Mouse (Mus musculus): ENCODE measurements around the gene Map3k5. TPM values are rescaled to one million over a fixed set of nuclear protein-coding genes. Genes with fewer than 3 reads are reported as not detected.

Map3k5 gene
- polyA plus RNA-seq, 1 experiment from 2014 or later, result 2.1 TPM

- no peaks in the 10 kb centered on the region for H3K9me3 ChIP-seq
- no peak overlapping the region for H3K4me2 ChIP-seq (replicated peaks)
- no peak overlapping the region for H3K9ac ChIP-seq
- H3K27ac ChIP-seq, result no peak overlapping the region
- H3K4me1 ChIP-seq, result peaks cover 8% of the 10 kb centered on the region; the same call in 1 of the 2 replicates
- H3K36me3 ChIP-seq, result no peaks in the 10 kb centered on the region
- no peak for ATAC-seq (ENCODE audit: low FRiP score, low read depth)
- no peak overlapping the region for H3K4me3 ChIP-seq
- no peaks in the 10 kb centered on the region for H3K27me3 ChIP-seq
- 80% methylated on average over 8 of the region's 8 CpGs for WGBS
Measured at GRCm38 (mm10) chr10:20000408-20000770, 66.1 kb downstream of the Map3k5 start.

- no peak for ATAC-seq (ENCODE audit: low FRiP score, low read depth)
- 36% methylated on average over 5 of the region's 5 CpGs for WGBS
Measured at GRCm38 (mm10) chr10:20001990-20002389, 67.7 kb downstream of the Map3k5 start.

GRCm38 (mm10) chr10:20003006-20003405 lies 68.7 kb downstream of the Map3k5 start:
- no peak overlapping the region for H3K4me2 ChIP-seq (replicated peaks)
- no peaks in the 10 kb centered on the region for H3K9me3 ChIP-seq
- H3K27ac ChIP-seq, result no peak overlapping the region
- peaks cover 8% of the 10 kb centered on the region; the same call in 1 of the 2 replicates for H3K4me1 ChIP-seq
- H3K4me3 ChIP-seq, result no peak overlapping the region
- no peaks in the 10 kb centered on the region for H3K27me3 ChIP-seq
- no peaks in the 10 kb centered on the region for H3K36me3 ChIP-seq
- H3K9ac ChIP-seq, result no peak overlapping the region
- no peak for ATAC-seq (ENCODE audit: low FRiP score, low read depth)
- WGBS, result 51% methylated on average over 5 of the region's 5 CpGs

More at GRCm38 (mm10) chr10:20001990-20002389, 67.7 kb downstream of the Map3k5 start:
- no peaks in the 10 kb centered on the region for H3K36me3 ChIP-seq
- no peak overlapping the region for H3K9ac ChIP-seq
- no peak overlapping the region for H3K4me3 ChIP-seq
- no peaks in the 10 kb centered on the region for H3K9me3 ChIP-seq
- H3K27ac ChIP-seq, result no peak overlapping the region
- H3K27me3 ChIP-seq, result no peaks in the 10 kb centered on the region
- H3K4me2 ChIP-seq (replicated peaks), result no peak overlapping the region
- peaks cover 8% of the 10 kb centered on the region; the same call in 1 of the 2 replicates for H3K4me1 ChIP-seq

GRCm38 (mm10) chr10:20004786-20005185 lies 70.5 kb downstream of the Map3k5 start:
- Histone ChIP-seq H3K4me2 (replicated peaks) (no peak overlapping the region), H3K9me3 (0 out of 2 replicates have a peak, but pooled peaks cover 4% of the 10 kb centered on the region), H3K4me1 (peaks cover 8% of the 10 kb centered on the region; the same call in 1 of the 2 replicates), H3K27ac (no peak overlapping the region), H3K36me3 (no peaks in the 10 kb centered on the region), H3K27me3 (no peaks in the 10 kb centered on the region), H3K4me3 (no peak overlapping the region), H3K9ac (no peak overlapping the region)
- 44% methylated on average over 4 of the region's 4 CpGs for WGBS
- no peak for ATAC-seq (ENCODE audit: low FRiP score, low read depth)

GRCm38 (mm10) chr10:20005491-20005952 lies 71.2 kb downstream of the Map3k5 start:
- ATAC-seq (ENCODE audit: low FRiP score, low read depth), result no peak
- peaks cover 8% of the 10 kb centered on the region; the same call in 1 of the 2 replicates for H3K4me1 ChIP-seq
- H3K27me3 ChIP-seq, result no peaks in the 10 kb centered on the region
- no peak overlapping the region for H3K4me3 ChIP-seq
- no peak overlapping the region for H3K9ac ChIP-seq
- H3K27ac ChIP-seq, result no peak overlapping the region
- H3K36me3 ChIP-seq, result no peaks in the 10 kb centered on the region
- 94% methylated on average over 6 of the region's 6 CpGs for WGBS
- H3K4me2 ChIP-seq (replicated peaks), result no peak overlapping the region
- H3K9me3 ChIP-seq, result 0 out of 2 replicates have a peak, but pooled peaks cover 4% of the 10 kb centered on the region

GRCm38 (mm10) chr10:20006333-20007093 lies 72.2 kb downstream of the Map3k5 start:
- no peaks in the 10 kb centered on the region for H3K27me3 ChIP-seq
- H3K36me3 ChIP-seq, result no peaks in the 10 kb centered on the region
- no peak overlapping the region for H3K27ac ChIP-seq
- H3K4me1 ChIP-seq, result peaks cover 8% of the 10 kb centered on the region; the same call in 1 of the 2 replicates
- WGBS, result 78% methylated on average over 17 of the region's 17 CpGs
- H3K9ac ChIP-seq, result no peak overlapping the region
- no peak overlapping the region for H3K4me2 ChIP-seq (replicated peaks)
- H3K4me3 ChIP-seq, result no peak overlapping the region
- ATAC-seq (ENCODE audit: low FRiP score, low read depth), result no peak
- H3K9me3 ChIP-seq, result 0 out of 2 replicates have a peak, but pooled peaks cover 4% of the 10 kb centered on the region

GRCm38 (mm10) chr10:20009310-20009709 lies 75.0 kb downstream of the Map3k5 start:
- no peak for ATAC-seq (ENCODE audit: low FRiP score, low read depth)

GRCm38 (mm10) chr10:20010018-20010417 lies 75.7 kb downstream of the Map3k5 start:
- Histone ChIP-seq H3K27ac (no peak overlapping the region), H3K4me2 (replicated peaks) (no peak overlapping the region), H3K9me3 (0 out of 2 replicates have a peak, but pooled peaks cover 4% of the 10 kb centered on the region), H3K9ac (no peak overlapping the region), H3K4me3 (no peak overlapping the region), H3K36me3 (no peaks in the 10 kb centered on the region), H3K27me3 (no peaks in the 10 kb centered on the region), H3K4me1 (no peaks in the 10 kb centered on the region)
- WGBS, result 94% methylated on average over 3 of the region's 3 CpGs
- no peak for ATAC-seq (ENCODE audit: low FRiP score, low read depth)

More at GRCm38 (mm10) chr10:20009310-20009709, 75.0 kb downstream of the Map3k5 start:
- Histone ChIP-seq H3K4me3 (no peak overlapping the region), H3K4me1 (no peaks in the 10 kb centered on the region), H3K36me3 (no peaks in the 10 kb centered on the region), H3K9me3 (0 out of 2 replicates have a peak, but pooled peaks cover 4% of the 10 kb centered on the region), H3K4me2 (replicated peaks) (no peak overlapping the region), H3K9ac (no peak overlapping the region), H3K27ac (no peak overlapping the region), H3K27me3 (no peaks in the 10 kb centered on the region)
- WGBS, result 93% methylated on average over 6 of the region's 6 CpGs

- Histone ChIP-seq H3K27ac (no peak overlapping the region), H3K4me1 (0 out of 2 replicates have a peak, but pooled peaks cover 9% of the 10 kb centered on the region), H3K9me3 (peaks cover 8% of the 10 kb centered on the region; the same call in 1 of the 2 replicates), H3K36me3 (no peaks in the 10 kb centered on the region), H3K4me2 (replicated peaks) (no peak overlapping the region), H3K9ac (no peak overlapping the region), H3K4me3 (no peak overlapping the region), H3K27me3 (no peaks in the 10 kb centered on the region)
- 83% methylated on average over 10 of the region's 10 CpGs for WGBS
- no peak for ATAC-seq (ENCODE audit: low FRiP score, low read depth)
Measured at GRCm38 (mm10) chr10:20018406-20018805, 84.1 kb downstream of the Map3k5 start.

GRCm38 (mm10) chr10:20018806-20019205 lies 84.5 kb downstream of the Map3k5 start:
- Histone ChIP-seq H3K27me3 (no peaks in the 10 kb centered on the region), H3K4me1 (0 out of 2 replicates have a peak, but pooled peaks cover 9% of the 10 kb centered on the region), H3K36me3 (no peaks in the 10 kb centered on the region), H3K4me3 (no peak overlapping the region), H3K9ac (no peak overlapping the region), H3K27ac (no peak overlapping the region), H3K4me2 (replicated peaks) (no peak overlapping the region), H3K9me3 (peaks cover 8% of the 10 kb centered on the region; the same call in 1 of the 2 replicates)
- WGBS, result 89% methylated on average over 3 of the region's 3 CpGs
- ATAC-seq (ENCODE audit: low FRiP score, low read depth), result no peak

- no peak overlapping the region for H3K27ac ChIP-seq
- WGBS, result 70% methylated on average over 6 of the region's 6 CpGs
Measured at GRCm38 (mm10) chr10:20021256-20021655, 87.0 kb downstream of the Map3k5 start.

GRCm38 (mm10) chr10:20021670-20022468 lies 87.6 kb downstream of the Map3k5 start:
- no peak for ATAC-seq (ENCODE audit: low FRiP score, low read depth)
- WGBS, result 82% methylated on average over 15 of the region's 15 CpGs

More at GRCm38 (mm10) chr10:20021256-20021655, 87.0 kb downstream of the Map3k5 start:
- Histone ChIP-seq H3K4me2 (replicated peaks) (no peak overlapping the region), H3K36me3 (no peaks in the 10 kb centered on the region), H3K9me3 (peaks cover 8% of the 10 kb centered on the region; the same call in 1 of the 2 replicates), H3K27me3 (no peaks in the 10 kb centered on the region), H3K4me1 (0 out of 2 replicates have a peak, but pooled peaks cover 9% of the 10 kb centered on the region), H3K9ac (no peak overlapping the region), H3K4me3 (no peak overlapping the region)
- no peak for ATAC-seq (ENCODE audit: low FRiP score, low read depth)

More at GRCm38 (mm10) chr10:20021670-20022468, 87.6 kb downstream of the Map3k5 start:
- Histone ChIP-seq H3K9me3 (peaks cover 8% of the 10 kb centered on the region; the same call in 1 of the 2 replicates), H3K36me3 (no peaks in the 10 kb centered on the region), H3K9ac (no peak overlapping the region), H3K4me1 (0 out of 2 replicates have a peak, but pooled peaks cover 9% of the 10 kb centered on the region), H3K27me3 (no peaks in the 10 kb centered on the region), H3K27ac (no peak overlapping the region), H3K4me3 (no peak overlapping the region), H3K4me2 (replicated peaks) (no peak overlapping the region)
